Mouse (Mus musculus): ENCODE results near the gene Mfsd6.

Mfsd6 gene

DNA sequence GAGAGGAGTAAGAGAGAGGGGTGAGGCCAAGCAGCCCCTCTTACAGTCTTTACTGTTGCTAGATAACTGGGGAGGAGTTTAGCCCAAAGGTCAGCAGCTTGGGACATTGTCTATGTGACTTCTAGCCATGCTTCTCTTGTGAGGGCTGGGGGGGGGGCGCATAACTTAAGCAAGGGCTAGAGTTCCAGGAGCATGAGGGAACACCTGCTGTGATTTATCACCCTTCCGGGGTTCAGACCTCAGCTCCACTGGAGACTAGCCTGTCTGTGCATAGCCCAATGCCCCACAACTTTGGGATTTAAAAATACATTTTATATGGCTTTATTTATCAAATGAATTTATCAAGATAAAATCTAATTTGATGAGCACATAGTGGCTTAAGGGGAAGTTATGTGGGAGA lies 89.2 kb downstream of the Mfsd6 start:
- no peak for DNase-seq

DNA sequence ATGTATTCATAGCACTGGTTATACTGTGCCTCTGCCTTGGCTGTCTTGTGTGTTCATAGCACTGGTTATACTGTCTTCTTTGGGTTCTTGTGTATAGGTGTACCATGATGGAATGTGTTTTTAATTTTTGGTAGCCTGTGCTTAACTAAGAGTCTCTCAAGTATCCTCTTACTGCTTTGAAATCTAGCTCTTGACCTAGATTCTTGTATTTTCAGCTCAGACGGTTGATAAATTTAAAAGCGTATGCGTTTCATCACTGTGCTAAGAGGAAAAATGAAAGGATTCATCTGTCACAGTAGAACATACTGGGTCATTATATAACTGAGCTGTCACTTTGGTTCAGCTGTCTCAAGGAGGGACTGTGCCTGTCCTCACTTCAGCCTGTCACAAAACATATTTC lies 91.3 kb downstream of the Mfsd6 start:
- no peak for DNase-seq

DNA sequence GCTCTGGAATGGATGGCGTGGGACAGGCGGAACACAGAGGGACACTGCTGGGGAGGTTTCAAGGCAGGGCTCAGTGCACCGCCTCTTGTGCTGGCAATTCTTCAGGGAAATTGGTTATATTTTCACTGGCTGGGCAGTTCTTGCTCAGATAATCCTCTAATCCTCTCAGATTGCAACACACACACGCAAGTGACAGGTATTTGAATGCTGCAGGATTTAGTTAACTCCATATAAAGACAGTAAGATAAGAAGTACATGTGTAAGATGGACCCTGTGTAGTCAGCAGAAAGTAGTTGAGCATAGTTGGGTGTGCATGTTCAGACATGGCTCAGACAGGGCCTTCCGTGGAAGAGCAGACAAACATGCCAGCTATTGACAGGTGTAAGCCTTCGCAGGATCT lies 93.0 kb downstream of the Mfsd6 start:
- no peak for DNase-seq

DNA sequence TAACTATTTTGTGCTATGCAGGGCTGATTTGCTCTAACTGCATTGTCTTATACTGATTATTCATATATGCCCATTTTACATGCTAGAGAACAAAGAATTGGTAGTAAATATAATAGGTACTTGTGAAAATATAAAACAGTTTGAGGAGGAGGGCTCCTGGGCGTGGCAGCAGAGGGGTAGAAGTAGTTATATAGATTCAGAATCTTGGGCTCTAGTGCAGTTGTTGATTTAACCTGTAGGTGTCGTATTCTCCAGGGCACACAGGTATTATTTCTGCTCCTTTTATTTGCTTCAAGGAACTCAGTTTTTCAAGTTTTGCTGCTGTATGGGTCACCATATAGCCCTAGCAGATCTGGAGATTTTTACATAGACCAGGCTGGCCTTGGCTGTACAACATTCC lies 95.7 kb downstream of the Mfsd6 start:
- no peak for DNase-seq

GRCm38 (mm10) chr1:52630937-52631299 lies 96.3 kb downstream of the Mfsd6 start:
- no peak for DNase-seq

DNA sequence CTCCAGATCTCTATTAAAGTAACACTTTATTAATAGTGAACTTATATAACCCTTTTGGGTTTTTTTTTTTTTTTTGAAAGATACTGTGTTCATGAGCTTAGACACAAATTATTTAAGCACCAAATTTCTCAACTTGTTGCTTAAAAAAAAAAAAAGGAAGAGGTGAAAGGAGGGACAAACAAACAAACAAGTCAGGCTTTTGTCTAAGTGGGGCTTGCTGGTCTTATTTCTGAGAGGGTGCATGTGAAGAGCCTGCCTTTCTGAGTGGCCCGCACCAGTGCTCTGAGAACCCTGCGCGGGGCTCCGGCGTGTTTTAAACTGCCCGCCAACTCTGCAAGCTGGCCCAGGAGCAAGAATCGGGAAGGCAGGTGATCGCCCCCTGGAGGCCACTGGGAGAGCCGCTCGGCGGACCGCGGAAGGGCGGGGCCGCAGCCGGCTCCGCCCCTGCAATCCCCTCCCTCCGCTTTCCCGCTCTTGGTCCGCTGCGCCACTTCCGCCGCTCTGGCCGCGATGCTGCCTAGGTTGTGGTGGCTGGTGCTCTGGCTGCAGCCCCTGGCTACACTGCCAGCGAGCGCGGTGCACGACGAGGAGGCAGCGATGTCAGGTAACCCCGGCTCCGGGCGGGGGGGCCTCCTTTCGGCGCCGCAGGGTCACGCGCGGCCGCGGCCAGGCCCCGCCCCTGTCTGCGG lies 96.9 kb downstream of the Mfsd6 start, which contains the start of gene Nemp2:
TSS of gene Nemp2 (plus strand) at position 456 of the 689 bp plus-strand sequence.
- peak; percentile 85 to 95 for DNase-seq

DNA sequence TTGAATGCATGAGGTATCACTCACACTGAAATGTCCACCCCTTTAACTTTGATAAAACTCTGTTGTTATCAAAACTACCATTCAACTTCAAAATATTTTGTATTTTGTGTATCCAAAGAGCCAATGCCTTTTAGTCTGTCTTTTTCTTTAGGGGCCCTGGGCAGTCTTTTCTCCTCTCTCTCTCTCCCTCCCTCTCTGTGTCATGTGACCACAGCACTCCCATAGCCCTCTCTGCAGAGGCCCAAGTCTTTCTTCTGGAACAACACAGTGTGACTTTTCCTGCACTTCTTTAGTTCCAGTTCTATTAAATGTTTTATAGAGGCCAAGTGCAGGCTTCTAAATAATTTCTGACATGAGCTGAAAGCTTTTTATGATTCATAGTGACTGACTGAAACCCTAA lies 106.8 kb downstream of the Mfsd6 start:
- no peak for DNase-seq

DNA sequence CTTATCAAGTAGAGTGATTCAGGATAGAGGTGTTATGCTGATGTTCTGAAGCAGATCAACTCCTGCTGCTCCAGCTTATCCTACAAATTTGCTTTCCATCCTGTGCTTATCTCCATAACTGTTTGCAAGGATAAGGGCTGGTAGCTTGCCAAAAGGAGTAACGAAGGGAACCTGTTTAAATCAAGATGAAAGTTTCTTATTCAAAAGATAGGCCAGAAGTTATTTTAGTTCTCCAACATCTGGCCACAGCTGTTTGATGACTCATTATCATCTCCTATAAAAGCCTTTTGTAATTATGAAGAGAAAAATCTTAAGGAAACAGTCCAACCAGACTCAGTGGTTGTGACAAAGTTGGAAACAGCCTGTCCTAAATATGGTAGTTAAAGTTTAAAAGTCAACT lies 109.0 kb downstream of the Mfsd6 start:
- no peak for DNase-seq

GRCm38 (mm10) chr1:52608486-52608885 lies 118.8 kb downstream of the Mfsd6 start:
- DNase-seq = no peak

DNA sequence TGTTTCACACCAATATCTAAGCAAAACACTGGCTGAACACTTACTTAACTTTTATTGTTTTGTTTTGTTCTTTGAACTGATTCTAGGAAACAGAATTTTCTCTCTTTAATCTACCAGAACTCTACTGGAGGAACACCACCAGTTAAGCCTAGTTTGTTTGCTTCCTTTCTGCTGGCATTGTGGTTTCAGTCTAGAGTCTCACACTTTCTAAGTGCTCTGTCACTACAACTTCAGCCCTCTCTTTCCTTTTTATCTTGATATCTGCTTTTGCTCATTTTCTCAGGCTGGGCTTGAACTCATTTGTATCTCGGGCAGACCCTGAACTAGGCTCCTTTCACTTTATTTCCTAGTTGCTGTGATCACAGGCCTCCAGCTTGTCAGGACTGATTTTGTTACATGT lies 119.6 kb downstream of the Mfsd6 start:
- no peak for DNase-seq
